ENCODE assay signal across 22 mouse cellular contexts in genomic region chr16:94396641-94397040, GRCm38 (mm10). TPM values are rescaled to one million over a fixed set of nuclear protein-coding genes. Genes with fewer than 3 reads are reported as not detected.
DNase-seq lines count a peak whose midpoint lies in the region; ATAC-seq lines count a peak whose summit lies in the region.
"Had no signal": no experiment of that assay in that cellular context is flagged by ENCODE, and none has a peak within 500 bp of the region (broad histone marks: within the 10 kb centered on the region; RNA-seq: fewer than 3 reads in every experiment).

No protein-coding gene starts in this region.

- H3K4me3 ChIP-seq in midbrain, embryonic 11.5 days (ENCODE audit: low read depth, low read length): no peak overlapping the region
- no peak overlapping the region for H3K4me3 ChIP-seq in midbrain, embryonic 14.5 days (replicated peaks; ENCODE audit: low read depth, low read length)
- H3K4me3 ChIP-seq in embryonic facial prominence, embryonic 15.5 days (replicated peaks): no peak overlapping the region
- H3K4me3 ChIP-seq: embryonic facial prominence, embryonic 12.5 days; forebrain, embryonic 13.5 days; gastrocnemius, adult 2 months; heart, embryonic 13.5 days; hindbrain, embryonic 15.5 days had no signal

- WGBS in midbrain, embryonic 11.5 days: 78% methylated on average over 7 of the region's 7 CpGs
- 86% methylated on average over 7 of the region's 7 CpGs for WGBS in midbrain, embryonic 14.5 days
- WGBS in embryonic facial prominence, embryonic 15.5 days: 60% methylated on average over 7 of the region's 7 CpGs

- no peaks in the 10 kb centered on the region; the same call in 1 of the 2 replicates for H3K36me3 ChIP-seq in midbrain, embryonic 11.5 days (ENCODE audit: control insufficient read depth, insufficient read depth, low read length)
- peaks cover 23% of the 10 kb centered on the region for H3K36me3 ChIP-seq in midbrain, embryonic 14.5 days (ENCODE audit: control insufficient read depth, insufficient read depth, low read length)
- peaks cover 16% of the 10 kb centered on the region; the same call in 1 of the 2 replicates for H3K36me3 ChIP-seq in embryonic facial prominence, embryonic 15.5 days

- no peaks in the 10 kb centered on the region for H3K27me3 ChIP-seq in midbrain, embryonic 11.5 days (ENCODE audit: control insufficient read depth, insufficient read depth, low read length)
- no peaks in the 10 kb centered on the region for H3K27me3 ChIP-seq in midbrain, embryonic 14.5 days (ENCODE audit: control insufficient read depth, insufficient read depth, low read length)
- no peaks in the 10 kb centered on the region for H3K27me3 ChIP-seq in embryonic facial prominence, embryonic 15.5 days
- H3K27me3 ChIP-seq: embryonic facial prominence, embryonic 12.5 days; forebrain, embryonic 13.5 days; heart, embryonic 13.5 days; hindbrain, embryonic 15.5 days had no signal

- H3K9ac ChIP-seq in midbrain, embryonic 11.5 days (ENCODE audit: low read length): no peak overlapping the region
- H3K9ac ChIP-seq in midbrain, embryonic 14.5 days (replicated peaks; ENCODE audit: low read length): no peak overlapping the region
- H3K9ac ChIP-seq in embryonic facial prominence, embryonic 15.5 days: no peak overlapping the region
- H3K9ac ChIP-seq: embryonic facial prominence, embryonic 12.5 days; forebrain, embryonic 13.5 days; forebrain, postnatal 0 days; heart, embryonic 13.5 days; hindbrain, embryonic 15.5 days had no signal

- H3K4me1 ChIP-seq in midbrain, embryonic 11.5 days (ENCODE audit: control insufficient read depth, insufficient read depth, low read length): no peaks in the 10 kb centered on the region
- no peaks in the 10 kb centered on the region for H3K4me1 ChIP-seq in midbrain, embryonic 14.5 days (ENCODE audit: control insufficient read depth, insufficient read depth, low read length)
- no peaks in the 10 kb centered on the region for H3K4me1 ChIP-seq in embryonic facial prominence, embryonic 15.5 days
- H3K4me1 ChIP-seq: forebrain, embryonic 13.5 days; hindbrain, embryonic 15.5 days had no signal

- no peak overlapping the region for H3K27ac ChIP-seq in midbrain, embryonic 11.5 days (ENCODE audit: low read depth, low read length)
- H3K27ac ChIP-seq in midbrain, embryonic 14.5 days (replicated peaks; ENCODE audit: low read depth, low read length): no peak overlapping the region
- no peak overlapping the region for H3K27ac ChIP-seq in embryonic facial prominence, embryonic 15.5 days (replicated peaks)
- H3K27ac ChIP-seq: embryonic facial prominence, embryonic 12.5 days; forebrain, embryonic 13.5 days; gastrocnemius, adult 2 months; heart, embryonic 13.5 days; hindbrain, embryonic 15.5 days had no signal

- H3K9me3 ChIP-seq in midbrain, embryonic 11.5 days (ENCODE audit: control insufficient read depth, low read length): no peaks in the 10 kb centered on the region
- no peaks in the 10 kb centered on the region for H3K9me3 ChIP-seq in midbrain, embryonic 14.5 days (ENCODE audit: control insufficient read depth, low read length)
- H3K9me3 ChIP-seq in embryonic facial prominence, embryonic 15.5 days (replicated peaks): no peaks in the 10 kb centered on the region
- H3K9me3 ChIP-seq: embryonic facial prominence, embryonic 12.5 days; forebrain, embryonic 13.5 days; G1E; heart, embryonic 13.5 days; hindbrain, embryonic 15.5 days had no signal

- no peak for ATAC-seq in midbrain, embryonic 11.5 days (ENCODE audit: low FRiP score)
- ATAC-seq in midbrain, embryonic 14.5 days (ENCODE audit: low FRiP score, low TSS enrichment): no peak
- 0 out of 2 replicates have a peak, but pooled peaks have one; percentile 57 for ATAC-seq in embryonic facial prominence, embryonic 15.5 days (ENCODE audit: insufficient number of reproducible peaks, low FRiP score, low TSS enrichment, low read depth)
- peak; percentile 92 for ATAC-seq in megakaryocyte progenitor cell, adult 5-6 weeks (replicated peaks; ENCODE audit: poor library complexity)
- ATAC-seq: CD4-positive, CD25-positive, alpha-beta regulatory T cell, adult 4 months; forebrain, embryonic 13.5 days; forebrain, postnatal 0 days; intestine, embryonic 16.5 days had no signal

- DNase-seq in midbrain, embryonic 11.5 days (ENCODE audit: low spot score, missing footprints): peak; percentile 84
- DNase-seq in midbrain, embryonic 14.5 days: no peak
- DNase-seq in adrenal gland, adult 2 months: no peak
- no peak for DNase-seq in heart, adult 11 months
- DNase-seq: adrenal gland, postnatal 14 days; B cell, adult 2 months; cerebellum, adult 11-12 months; cerebellum, adult 9-10 months; embryo, embryonic 11 days; forebrain, postnatal 0 days; gastrocnemius, adult 2 months; gastrocnemius, postnatal 36 days; heart, postnatal 36 days had no signal

- H3K4me2 ChIP-seq in midbrain, embryonic 11.5 days: no peak overlapping the region
- no peak overlapping the region for H3K4me2 ChIP-seq in midbrain, embryonic 14.5 days (ENCODE audit: low read length)
- H3K4me2 ChIP-seq in embryonic facial prominence, embryonic 15.5 days (replicated peaks): no peak overlapping the region
- H3K4me2 ChIP-seq: embryonic facial prominence, embryonic 12.5 days; forebrain, embryonic 13.5 days; heart, embryonic 13.5 days; hindbrain, embryonic 15.5 days had no signal

RNA-seq across cellular contexts. Expression of gene Pigp, which starts 25.0 kb away (rescaled TPM):
- 93.9 and 96.3 TPM in 2 replicates for polyA plus RNA-seq in midbrain, embryonic 11.5 days (2014; fragmentation: Nextera tagmentation; extraction: Ambion mirVana)
- 103 and 163 TPM in 2 replicates for polyA plus RNA-seq in midbrain, embryonic 14.5 days (2014; fragmentation: Nextera tagmentation; extraction: Ambion mirVana)
- 127 TPM in 2 replicates for polyA plus RNA-seq in embryonic facial prominence, embryonic 15.5 days (2015; fragmentation: Nextera tagmentation; extraction: Ambion mirVana)
- 32.7 and 51.4 TPM in 2 replicates for total RNA-seq in megakaryocyte progenitor cell, adult 5-6 weeks (2015)
- 9.1 and 18.1 TPM in 2 replicates for total RNA-seq in megakaryocyte progenitor cell, adult 5-6 weeks (2017)
- 10 to 100 TPM; 87.0 to 94.7 TPM for total RNA-seq in adrenal gland, adult 2 months (2021)
- polyA plus RNA-seq in adrenal gland, adult 2 months (2012; rRNA removed): 42.1 and 47.7 TPM in 2 replicates

RNA-seq across cellular contexts. Expression of gene Ttc3, which starts 26.2 kb away (rescaled TPM):
- 489 and 614 TPM in 2 replicates for polyA plus RNA-seq in midbrain, embryonic 11.5 days (2014; fragmentation: Nextera tagmentation; extraction: Ambion mirVana)
- polyA plus RNA-seq in midbrain, embryonic 14.5 days (2014; fragmentation: Nextera tagmentation; extraction: Ambion mirVana): 1,082 and 1,144 TPM in 2 replicates
- 222 and 228 TPM in 2 replicates for polyA plus RNA-seq in embryonic facial prominence, embryonic 15.5 days (2015; fragmentation: Nextera tagmentation; extraction: Ambion mirVana)
- 42.6 and 55.9 TPM in 2 replicates for total RNA-seq in megakaryocyte progenitor cell, adult 5-6 weeks (2015)
- 113 and 168 TPM in 2 replicates for total RNA-seq in megakaryocyte progenitor cell, adult 5-6 weeks (2017)
- 10 to 100 TPM; 88.2 to 98.1 TPM for total RNA-seq in adrenal gland, adult 2 months (2021)
- polyA plus RNA-seq in adrenal gland, adult 2 months (2012; rRNA removed): 32.0 and 32.1 TPM in 2 replicates

Comparison
In these comparisons a context has a peak if more than half of its experiments do, and no peak if none do; other contexts are left out.
1. ATAC-seq: peak in embryonic facial prominence, embryonic 15.5 days (single experiment) and megakaryocyte progenitor cell, adult 5-6 weeks (single experiment); none in midbrain, embryonic 11.5 days (single experiment) and midbrain, embryonic 14.5 days (single experiment).